Mouse (Mus musculus): ENCODE measurements around the gene Trim46. TPM values are rescaled to one million over a fixed set of nuclear protein-coding genes. Genes with fewer than 3 reads are reported as not detected.
A peak's percentile ranks its signal among the peaks of the same experiment; 100 is the strongest.
"Not testable (repeated sequence)": the region's sequence is repeated elsewhere in the genome, so short reads cannot be mapped to it uniquely, and the experiment has no call there.

Gene Trim46
- total and polyA plus RNA-seq, 3 experiments, result 0.76 to 10.1 (median 2.7) TPM

DNA sequence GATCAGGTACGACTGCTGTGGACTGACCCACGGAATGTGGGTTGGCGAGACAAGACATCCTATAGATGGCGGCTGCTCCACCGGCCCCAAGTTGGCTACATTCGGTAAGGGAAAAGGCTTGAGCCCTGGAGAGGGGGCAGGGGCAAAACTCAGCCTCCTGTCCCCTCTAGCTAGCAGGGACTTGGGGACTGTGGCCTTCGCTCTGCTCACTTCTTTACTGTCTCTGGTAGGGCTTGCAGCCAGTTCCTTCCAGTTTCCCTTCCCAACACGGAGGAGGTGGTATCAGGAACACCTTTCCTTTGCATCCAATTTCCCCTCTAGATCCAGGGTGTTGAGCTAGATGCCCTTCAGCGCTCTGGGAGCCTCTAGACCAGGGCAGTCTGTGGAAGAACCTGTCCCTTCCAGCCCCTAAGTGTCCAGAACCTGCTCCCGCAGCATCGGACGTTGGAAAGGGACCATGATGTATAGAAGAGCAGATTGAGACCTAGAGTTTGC lies 20.7 kb downstream of the Trim46 start:
- peaks cover 73% of the 10 kb centered on the region for H3K27me3 ChIP-seq (ENCODE audit: insufficient read depth, low read length)
- H3K9me3 ChIP-seq (replicated peaks), result no peaks in the 10 kb centered on the region
- H3K4me1 ChIP-seq (ENCODE audit: insufficient read depth, low read depth, low read length), result peaks cover 30% of the 10 kb centered on the region
- no peak for ATAC-seq (ENCODE audit: extremely low read depth, insufficient number of reproducible peaks, low FRiP score, poor library complexity, severe bottlenecking)
- DNase-seq (ENCODE audit: low spot score), result no peak
- H3K36me3 ChIP-seq (replicated peaks), result no peaks in the 10 kb centered on the region
- TF ChIP-seq GATA1 (IDR thresholded peaks at IDR 0.05; ENCODE audit: borderline replicate concordance, low read length) (no peak), POLR2AphosphoS5 (IDR thresholded peaks at IDR 0.05; ENCODE audit: insufficient replicate concordance, low read depth, low read length) (no peak), CTCF (IDR thresholded peaks at IDR 0.05; ENCODE audit: low read depth, low read length) (no peak), GATA2 (IDR thresholded peaks at IDR 0.05; ENCODE audit: borderline replicate concordance, low read depth, low read length) (no peak), TAL1 (conservative IDR thresholded peaks at IDR 0.05; ENCODE audit: low read depth, low read length) (no peak)
- no peak overlapping the region for H3K4me3 ChIP-seq (ENCODE audit: low read depth, low read length)

DNA sequence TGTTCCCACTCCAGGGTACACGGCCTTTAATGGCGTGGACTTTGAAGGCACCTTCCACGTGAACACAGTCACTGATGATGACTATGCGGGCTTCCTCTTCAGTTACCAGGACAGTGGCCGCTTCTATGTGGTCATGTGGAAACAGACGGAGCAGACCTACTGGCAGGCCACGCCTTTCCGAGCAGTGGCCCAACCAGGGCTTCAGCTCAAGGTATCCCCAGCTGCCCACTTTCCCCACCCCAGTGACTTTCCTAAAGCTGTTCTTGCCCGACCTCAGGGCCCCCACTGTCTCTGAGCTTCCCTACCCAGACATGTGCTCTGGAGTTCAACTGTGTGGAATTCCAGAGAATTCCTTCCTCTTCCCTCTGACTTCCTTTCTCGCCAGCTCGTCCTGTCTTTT lies 21.3 kb downstream of the Trim46 start:
- no peak for TF ChIP-seq CTCF (IDR thresholded peaks at IDR 0.05; ENCODE audit: low read depth, low read length)
- no peak for TF ChIP-seq GATA1 (IDR thresholded peaks at IDR 0.05; ENCODE audit: borderline replicate concordance, low read length)
- TF ChIP-seq GATA2 (IDR thresholded peaks at IDR 0.05; ENCODE audit: borderline replicate concordance, low read depth, low read length), result no peak
- TF ChIP-seq TAL1 (conservative IDR thresholded peaks at IDR 0.05; ENCODE audit: low read depth, low read length), result no peak
- no peak for TF ChIP-seq POLR2AphosphoS5 (IDR thresholded peaks at IDR 0.05; ENCODE audit: insufficient replicate concordance, low read depth, low read length)
- H3K4me3 ChIP-seq (ENCODE audit: low read depth, low read length), result no peak overlapping the region
- DNase-seq (ENCODE audit: low spot score), result no peak
- no peaks in the 10 kb centered on the region for H3K36me3 ChIP-seq (replicated peaks)
- no peak for ATAC-seq (ENCODE audit: extremely low read depth, insufficient number of reproducible peaks, low FRiP score, poor library complexity, severe bottlenecking)
- no peaks in the 10 kb centered on the region for H3K9me3 ChIP-seq (replicated peaks)
- H3K4me1 ChIP-seq (ENCODE audit: insufficient read depth, low read depth, low read length), result peaks cover 30% of the 10 kb centered on the region
- H3K27me3 ChIP-seq (ENCODE audit: insufficient read depth, low read length), result peaks cover 68% of the 10 kb centered on the region

DNA sequence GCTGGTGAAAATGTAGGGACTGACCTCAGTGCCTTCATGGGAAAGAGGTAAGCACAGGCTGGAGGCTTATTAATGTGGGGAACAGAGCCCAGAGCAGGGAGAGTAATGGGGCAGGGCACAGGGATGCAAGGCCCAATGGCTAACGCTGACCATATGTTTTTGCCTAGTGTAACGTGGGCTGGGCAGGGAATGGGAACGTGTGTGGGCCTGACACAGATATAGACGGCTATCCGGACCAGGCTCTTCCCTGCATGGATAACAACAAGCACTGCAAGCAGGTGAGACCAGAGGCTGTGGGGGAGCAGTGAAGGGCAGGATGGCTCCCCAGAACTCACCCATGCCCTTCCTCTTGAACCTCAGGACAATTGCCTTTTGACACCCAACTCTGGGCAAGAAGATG lies 24.9 kb downstream of the Trim46 start:
- Histone ChIP-seq H3K36me3 (replicated peaks) (no peaks in the 10 kb centered on the region), H3K27me3 (ENCODE audit: insufficient read depth, low read length) (peaks cover 60% of the 10 kb centered on the region), H3K4me1 (ENCODE audit: insufficient read depth, low read depth, low read length) (peaks cover 14% of the 10 kb centered on the region), H3K4me3 (ENCODE audit: low read depth, low read length) (no peak overlapping the region), H3K9me3 (replicated peaks) (no peaks in the 10 kb centered on the region)
- TF ChIP-seq GATA2 (IDR thresholded peaks at IDR 0.05; ENCODE audit: borderline replicate concordance, low read depth, low read length) (no peak), TAL1 (conservative IDR thresholded peaks at IDR 0.05; ENCODE audit: low read depth, low read length) (no peak), POLR2AphosphoS5 (IDR thresholded peaks at IDR 0.05; ENCODE audit: insufficient replicate concordance, low read depth, low read length) (no peak), GATA1 (IDR thresholded peaks at IDR 0.05; ENCODE audit: borderline replicate concordance, low read length) (no peak), CTCF (IDR thresholded peaks at IDR 0.05; ENCODE audit: low read depth, low read length) (no peak)
- ATAC-seq (ENCODE audit: extremely low read depth, insufficient number of reproducible peaks, low FRiP score, poor library complexity, severe bottlenecking), result no peak
- DNase-seq (ENCODE audit: low spot score), result no peak

DNA sequence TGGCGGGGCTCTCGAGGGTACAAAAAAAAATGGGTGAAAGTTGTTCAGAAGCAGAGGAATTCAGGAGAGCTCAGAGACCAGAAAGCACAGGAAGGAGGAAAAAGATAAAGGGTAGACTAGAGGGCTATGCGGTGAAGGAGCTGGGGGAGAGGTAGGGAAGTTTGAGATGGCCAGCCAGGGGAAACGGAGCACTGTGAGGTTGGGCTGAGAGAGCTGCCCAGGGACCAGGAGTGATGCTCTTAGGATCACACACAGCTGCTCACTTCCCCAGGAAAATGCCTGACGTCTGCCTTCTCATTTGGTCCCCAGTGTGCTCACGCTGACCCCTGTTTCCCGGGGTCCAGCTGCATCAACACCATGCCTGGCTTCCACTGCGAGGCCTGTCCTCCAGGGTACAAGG lies 26.6 kb downstream of the Trim46 start:
- Histone ChIP-seq H3K36me3 (replicated peaks) (no peaks in the 10 kb centered on the region), H3K27me3 (ENCODE audit: insufficient read depth, low read length) (peaks cover 44% of the 10 kb centered on the region), H3K4me3 (ENCODE audit: low read depth, low read length) (no peak overlapping the region), H3K4me1 (ENCODE audit: insufficient read depth, low read depth, low read length) (peaks cover 25% of the 10 kb centered on the region), H3K9me3 (replicated peaks) (no peaks in the 10 kb centered on the region)
- ATAC-seq (ENCODE audit: extremely low read depth, insufficient number of reproducible peaks, low FRiP score, poor library complexity, severe bottlenecking) (no peak), DNase-seq (ENCODE audit: low spot score) (no peak)
- no peak for TF ChIP-seq GATA2 (IDR thresholded peaks at IDR 0.05; ENCODE audit: borderline replicate concordance, low read depth, low read length)
- no peak for TF ChIP-seq CTCF (IDR thresholded peaks at IDR 0.05; ENCODE audit: low read depth, low read length)
- TF ChIP-seq POLR2AphosphoS5 (IDR thresholded peaks at IDR 0.05; ENCODE audit: insufficient replicate concordance, low read depth, low read length), result no peak
- no peak for TF ChIP-seq GATA1 (IDR thresholded peaks at IDR 0.05; ENCODE audit: borderline replicate concordance, low read length)
- no peak for TF ChIP-seq TAL1 (conservative IDR thresholded peaks at IDR 0.05; ENCODE audit: low read depth, low read length)

DNA sequence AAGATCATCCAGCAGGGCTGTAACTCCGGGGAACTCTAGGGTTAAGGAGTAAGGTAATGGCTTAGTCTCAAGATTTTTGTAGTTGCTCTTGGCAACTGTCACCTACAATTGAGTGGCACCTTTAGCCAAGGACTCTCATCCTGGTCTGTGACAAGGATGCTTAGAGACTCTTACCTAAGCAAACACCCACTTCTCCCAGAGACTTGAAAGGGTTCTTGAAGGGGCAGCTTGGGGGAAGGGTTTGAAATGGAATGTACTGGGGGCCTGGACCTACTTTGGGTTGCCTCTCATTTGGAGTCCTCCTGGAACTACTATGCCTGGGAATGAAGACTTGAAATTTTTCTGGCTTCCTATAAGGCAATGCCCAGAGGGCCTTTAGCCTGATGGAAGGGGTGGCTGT lies 27.8 kb downstream of the Trim46 start:
- DNase-seq (ENCODE audit: low spot score) (no peak), ATAC-seq (ENCODE audit: extremely low read depth, insufficient number of reproducible peaks, low FRiP score, poor library complexity, severe bottlenecking) (no peak)
- peaks cover 32% of the 10 kb centered on the region for H3K27me3 ChIP-seq (ENCODE audit: insufficient read depth, low read length)
- no peak overlapping the region for H3K4me3 ChIP-seq (ENCODE audit: low read depth, low read length)
- no peaks in the 10 kb centered on the region for H3K9me3 ChIP-seq (replicated peaks)
- peaks cover 31% of the 10 kb centered on the region for H3K4me1 ChIP-seq (ENCODE audit: insufficient read depth, low read depth, low read length)
- H3K36me3 ChIP-seq (replicated peaks), result no peaks in the 10 kb centered on the region
- TF ChIP-seq GATA2 (IDR thresholded peaks at IDR 0.05; ENCODE audit: borderline replicate concordance, low read depth, low read length), result no peak
- TF ChIP-seq TAL1 (conservative IDR thresholded peaks at IDR 0.05; ENCODE audit: low read depth, low read length), result no peak
- no peak for TF ChIP-seq GATA1 (IDR thresholded peaks at IDR 0.05; ENCODE audit: borderline replicate concordance, low read length)
- TF ChIP-seq CTCF (IDR thresholded peaks at IDR 0.05; ENCODE audit: low read depth, low read length), result no peak
- no peak for TF ChIP-seq POLR2AphosphoS5 (IDR thresholded peaks at IDR 0.05; ENCODE audit: insufficient replicate concordance, low read depth, low read length)

DNA sequence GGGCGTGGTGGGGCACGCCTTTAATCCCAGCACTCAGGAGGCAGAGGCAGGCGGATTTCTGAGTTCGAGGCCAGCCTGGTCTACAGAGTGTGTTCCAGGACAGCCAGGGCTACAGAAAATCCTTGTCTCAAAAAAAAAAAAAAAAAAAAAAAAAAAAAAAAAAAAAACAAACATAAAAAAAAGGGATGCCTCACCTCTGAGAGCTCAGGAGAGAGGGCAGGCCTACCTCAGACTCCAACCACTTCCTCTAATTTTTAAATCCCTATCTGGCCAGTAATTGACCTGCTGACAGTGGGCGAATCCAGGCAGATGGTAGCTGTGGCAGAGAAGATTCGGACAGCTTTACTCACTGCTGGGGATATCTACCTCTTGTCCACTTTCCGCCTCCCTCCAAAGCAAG lies 29.7 kb downstream of the Trim46 start:
- not testable (repeated sequence) for H3K9me3 ChIP-seq (replicated peaks); H3K4me3 ChIP-seq (ENCODE audit: low read depth, low read length); ATAC-seq (ENCODE audit: extremely low read depth, insufficient number of reproducible peaks, low FRiP score, poor library complexity, severe bottlenecking); DNase-seq (ENCODE audit: low spot score)
- H3K36me3 ChIP-seq (replicated peaks), result peaks cover 13% of the 10 kb centered on the region
- H3K4me1 ChIP-seq (ENCODE audit: insufficient read depth, low read depth, low read length), result peaks cover 44% of the 10 kb centered on the region
- H3K27me3 ChIP-seq (ENCODE audit: insufficient read depth, low read length), result peaks cover 24% of the 10 kb centered on the region

DNA sequence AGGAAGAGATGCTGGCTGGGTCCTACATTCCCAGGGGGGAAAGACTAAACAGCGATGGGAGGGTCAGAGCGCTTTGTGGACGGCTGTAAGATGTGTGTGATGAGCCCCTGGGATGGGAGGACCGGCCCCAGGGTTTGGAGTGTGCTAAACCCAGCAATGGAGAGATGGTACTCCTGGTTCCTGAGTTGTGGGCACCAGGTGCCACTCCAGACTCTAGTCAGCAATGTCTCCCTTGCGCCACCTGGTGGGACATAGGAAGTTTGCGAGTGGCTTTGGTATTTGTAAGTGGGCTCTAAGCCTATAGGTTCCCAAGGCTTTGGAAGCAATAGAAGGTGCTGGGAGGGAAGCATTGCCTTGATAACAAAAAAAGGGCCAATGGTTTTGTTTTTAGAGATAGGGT lies 30.3 kb downstream of the Trim46 start:
- Histone ChIP-seq H3K36me3 (replicated peaks) (peaks cover 19% of the 10 kb centered on the region), H3K27me3 (ENCODE audit: insufficient read depth, low read length) (peaks cover 21% of the 10 kb centered on the region), H3K4me3 (ENCODE audit: low read depth, low read length) (peak overlapping the region; percentile 86; the same call in 1 of the 2 replicates), H3K4me1 (ENCODE audit: insufficient read depth, low read depth, low read length) (peaks cover 49% of the 10 kb centered on the region), H3K9me3 (replicated peaks) (no peaks in the 10 kb centered on the region)
- ATAC-seq (ENCODE audit: extremely low read depth, insufficient number of reproducible peaks, low FRiP score, poor library complexity, severe bottlenecking), result no peak
- no peak for TF ChIP-seq GATA2 (IDR thresholded peaks at IDR 0.05; ENCODE audit: borderline replicate concordance, low read depth, low read length)
- TF ChIP-seq CTCF (IDR thresholded peaks at IDR 0.05; ENCODE audit: low read depth, low read length), result peak; percentile 89
- no peak for TF ChIP-seq POLR2AphosphoS5 (IDR thresholded peaks at IDR 0.05; ENCODE audit: insufficient replicate concordance, low read depth, low read length)
- peak; percentile 80 for DNase-seq (ENCODE audit: low spot score)

Measured in G1E (cell line).